Mouse (Mus musculus): ENCODE data around the gene Pbx1.

Gene Pbx1

GRCm38 (mm10) chr1:168088680-168089079 lies 343.4 kb downstream of the Pbx1 start:
- no peak for DNase-seq (ENCODE audit: extremely low spot score)

- no peak for DNase-seq (ENCODE audit: extremely low spot score)
These were observed 352.7 kb downstream of the Pbx1 start for GRCm38 (mm10) chr1:168079394-168079767.

GRCm38 (mm10) chr1:168078746-168079393 lies 353.2 kb downstream of the Pbx1 start:
- DNase-seq (ENCODE audit: extremely low spot score), result no peak

- DNase-seq (ENCODE audit: extremely low spot score), result no peak
These were observed 360.1 kb downstream of the Pbx1 start for GRCm38 (mm10) chr1:168071974-168072373.

- no peak for DNase-seq (ENCODE audit: extremely low spot score)
These were observed 361.7 kb downstream of the Pbx1 start for GRCm38 (mm10) chr1:168070273-168070910.

- DNase-seq (ENCODE audit: extremely low spot score), result no peak
These were observed 362.3 kb downstream of the Pbx1 start for GRCm38 (mm10) chr1:168069740-168070139.

All from embryo, embryonic 9.5 days (tissue).